Mouse (Mus musculus) ES-E14 (cell line): ENCODE data around the gene Myt1l. TPM values are rescaled to one million over a fixed set of nuclear protein-coding genes. Genes with fewer than 3 reads are reported as not detected.

ENCODE experiments used
- DNase-seq: peaks from one replicate; pipeline ENCODE4 v3.0.0-alpha.2; 2013; ENCODE audit warnings: low read depth, low spot score
- H3K27ac ChIP-seq: 2 replicates; pipeline ENCODE4 v1.5.1; 2012; ENCODE audit warnings: low read depth, mild to moderate bottlenecking, low read length, moderate library complexity, mixed read lengths; ENCODE audit not compliant: poor library complexity, insufficient read depth, severe bottlenecking
- H3K36me3 ChIP-seq: 2 replicates; pipeline ENCODE4 v1.6.1; 2012; ENCODE audit warnings: mild to moderate bottlenecking, low read length, moderate library complexity, mixed read lengths; ENCODE audit not compliant: control insufficient read depth, poor library complexity, insufficient read depth, severe bottlenecking
- H3K4me1 ChIP-seq, 2 experiments: fragments of 150-350 bp in 1 of 2; sonication (generic) in 1 of 2; 2 replicates each; pipeline ENCODE4 v1.6.1; 2012; ENCODE audit warnings: low read length in 2 of 2, mild to moderate bottlenecking in 1 of 2, mixed read lengths in 1 of 2; ENCODE audit not compliant: control insufficient read depth in 2 of 2, insufficient read depth in 2 of 2, poor library complexity in 1 of 2
- H3K4me3 ChIP-seq, 2 experiments: fragments of 150-350 bp in 1 of 2; sonication (generic) in 1 of 2; 2 replicates each; pipeline ENCODE4 v1.5.1; 2012; ENCODE audit warnings: low read length in 2 of 2, low read depth in 1 of 2, mild to moderate bottlenecking in 1 of 2, mixed read lengths in 1 of 2; ENCODE audit not compliant: insufficient read depth in 1 of 2, poor library complexity in 1 of 2, severe bottlenecking in 1 of 2
- H3K9ac ChIP-seq: 2 replicates; pipeline ENCODE4 v1.6.1; 2012; ENCODE audit warnings: low read depth, mild to moderate bottlenecking, low read length, mixed read lengths; ENCODE audit not compliant: poor library complexity, insufficient read depth, severe bottlenecking
- H3K9me3 ChIP-seq: fragments of 150-350 bp; sonication (generic); 2 replicates; pipeline ENCODE4 v1.6.1; 2012; ENCODE audit warnings: low read depth, mild to moderate bottlenecking, low read length; ENCODE audit not compliant: control insufficient read depth, insufficient read depth
- CHD2 ChIP-seq: IDR thresholded peaks from 2 replicates; pipeline ENCODE4 v1.6.1; 2014; ENCODE audit warnings: mild to moderate bottlenecking, low read depth, low read length, inconsistent platforms
- HCFC1 ChIP-seq: IDR thresholded peaks from 2 replicates; pipeline ENCODE4 v1.6.1; 2012; ENCODE audit warnings: low read length, inconsistent platforms, borderline replicate concordance; ENCODE audit not compliant: insufficient read depth
- MAFK ChIP-seq: IDR thresholded peaks from 2 replicates; pipeline ENCODE4 v1.6.1; 2014; ENCODE audit warnings: mild to moderate bottlenecking, low read depth, low read length, inconsistent platforms; ENCODE audit not compliant: insufficient read depth
- ZC3H11A ChIP-seq: IDR thresholded peaks from 2 replicates; pipeline ENCODE4 v1.6.1; 2012; ENCODE audit warnings: low read depth, mild to moderate bottlenecking, inconsistent platforms, low read length, borderline replicate concordance
- ZNF384 ChIP-seq: IDR thresholded peaks from 2 replicates; pipeline ENCODE4 v1.6.1; 2012; ENCODE audit warnings: low read depth, low read length, inconsistent platforms
- in situ Hi-C, 2 experiments: fragments of 600-800 bp; cut with MboI; formaldehyde crosslinking; loops; one replicate each; pipeline ENCODE4 v1.15.1; 2025; ENCODE audit warnings: low sequenced_read_pairs in 2 of 2, inconsistent platforms in 1 of 2; ENCODE audit not compliant: unreplicated experiment in 2 of 2
- total RNA-seq: library from RNA; depleted of rRNA; stranded (reverse); fragments of 300-350 nt; gene quantifications from 2 replicates; pipeline ENCODE4 v1.2.3, GENCODE M21; 2012

The Myt1l gene
- total RNA-seq, 1 experiment, result 0.27 TPM

- Histone ChIP-seq H3K4me3 (no peak overlapping the region), H3K9ac (no peak overlapping the region), H3K4me1 (no peaks in the 10 kb centered on the region), H3K36me3 (no peaks in the 10 kb centered on the region), H3K27ac (no peak overlapping the region), H3K9me3 (no peaks in the 10 kb centered on the region)
- no peak for DNase-seq
- in situ Hi-C loops, result no loop called here
- TF ChIP-seq MAFK (no peak), CHD2 (no peak), ZC3H11A (no peak), HCFC1 (no peak), ZNF384 (no peak)
Measured at GRCm38 (mm10) chr12:29604659-29605058, 76.5 kb downstream of the Myt1l start.

DNA sequence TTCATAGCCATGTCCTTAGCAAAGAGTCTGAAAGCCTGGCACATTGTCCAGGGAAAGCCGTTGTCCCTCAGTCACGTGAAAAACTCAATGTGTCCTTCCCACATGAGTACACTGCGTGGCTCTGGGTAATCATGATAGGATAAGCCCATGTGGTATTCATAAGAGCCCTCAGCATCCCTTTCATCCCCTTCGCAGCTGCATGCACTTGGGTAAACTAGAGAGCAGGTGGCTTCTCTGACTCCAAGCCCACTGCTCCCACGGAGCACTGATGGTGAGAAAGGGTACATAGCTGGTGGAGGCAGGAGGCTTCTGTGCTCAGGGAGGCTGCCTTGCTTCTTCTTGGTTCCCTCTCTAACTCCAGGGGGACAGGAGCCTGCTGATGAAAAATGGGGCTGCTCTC lies 76.9 kb downstream of the Myt1l start:
- H3K4me3 ChIP-seq, result no peak overlapping the region
- TF ChIP-seq ZNF384, result no peak
- no peak for TF ChIP-seq ZC3H11A
- no peak for TF ChIP-seq HCFC1
- H3K9ac ChIP-seq, result no peak overlapping the region
- no peak for DNase-seq
- in situ Hi-C loops, result no loop called here
- H3K9me3 ChIP-seq, result no peaks in the 10 kb centered on the region
- no peak overlapping the region for H3K27ac ChIP-seq
- no peaks in the 10 kb centered on the region for H3K36me3 ChIP-seq
- no peaks in the 10 kb centered on the region for H3K4me1 ChIP-seq

DNA sequence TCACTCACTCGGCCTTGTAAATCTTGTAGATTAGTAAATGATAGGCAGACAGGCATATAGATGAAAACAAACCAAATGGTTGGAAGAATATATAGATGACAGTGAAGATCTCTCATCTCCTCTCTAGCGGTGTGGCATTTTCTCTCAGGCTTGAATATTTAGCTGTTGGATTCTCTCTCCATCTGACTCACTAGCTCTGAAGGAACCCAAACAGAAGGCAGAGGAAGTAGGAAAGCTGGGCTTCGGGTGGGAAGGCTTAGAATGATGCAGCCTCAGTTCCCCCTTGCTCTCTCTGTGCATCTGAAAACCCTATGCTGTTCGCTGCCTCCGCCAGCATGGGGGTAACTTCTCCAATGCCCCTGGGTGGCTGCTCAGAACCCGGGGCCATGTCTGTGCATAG lies 78.0 kb downstream of the Myt1l start:
- peak overlapping the region; percentile 22; the same call in 1 of the 2 replicates for H3K27ac ChIP-seq
- no peak overlapping the region for H3K4me3 ChIP-seq
- in situ Hi-C loops, result no loop called here
- no peaks in the 10 kb centered on the region for H3K4me1 ChIP-seq
- H3K36me3 ChIP-seq, result no peaks in the 10 kb centered on the region
- no peak for DNase-seq
- H3K9me3 ChIP-seq, result no peaks in the 10 kb centered on the region
- no peak for TF ChIP-seq ZNF384
- TF ChIP-seq MAFK, result no peak
- no peak for TF ChIP-seq ZC3H11A
- TF ChIP-seq HCFC1, result no peak
- TF ChIP-seq CHD2, result no peak
- H3K9ac ChIP-seq, result no peak overlapping the region

- no peak for TF ChIP-seq HCFC1
- TF ChIP-seq ZNF384, result no peak
- TF ChIP-seq ZC3H11A, result no peak
- no peak for TF ChIP-seq CHD2
- no peak for TF ChIP-seq MAFK
- in situ Hi-C loops, result no loop called here
Measured at GRCm38 (mm10) chr12:29617746-29618145, 89.6 kb downstream of the Myt1l start.

GRCm38 (mm10) chr12:29621530-29621929 lies 93.3 kb downstream of the Myt1l start:
- no peak overlapping the region for H3K4me3 ChIP-seq
- in situ Hi-C loops, result no loop called here

More at GRCm38 (mm10) chr12:29617746-29618145, 89.6 kb downstream of the Myt1l start:
- no peak overlapping the region for H3K9ac ChIP-seq
- H3K4me1 ChIP-seq, result no peaks in the 10 kb centered on the region
- H3K9me3 ChIP-seq, result no peaks in the 10 kb centered on the region
- no peak overlapping the region for H3K27ac ChIP-seq
- H3K4me3 ChIP-seq, result no peak overlapping the region
- H3K36me3 ChIP-seq, result no peaks in the 10 kb centered on the region
- no peak for DNase-seq

More at GRCm38 (mm10) chr12:29621530-29621929, 93.3 kb downstream of the Myt1l start:
- TF ChIP-seq MAFK (no peak), CHD2 (no peak), HCFC1 (no peak), ZNF384 (no peak), ZC3H11A (no peak)
- Histone ChIP-seq H3K9me3 (no peaks in the 10 kb centered on the region), H3K36me3 (no peaks in the 10 kb centered on the region), H3K9ac (no peak overlapping the region), H3K4me1 (no peaks in the 10 kb centered on the region), H3K27ac (no peak overlapping the region)
- DNase-seq, result no peak
